ENCODE assay signal across 21 mouse cellular contexts in genomic region chr9:82075270-82075669, GRCm38 (mm10).
DNase-seq lines count a peak whose midpoint lies in the region; ATAC-seq and TF ChIP-seq lines count a peak whose summit lies in the region.
"Had no signal": no experiment of that assay in that cellular context is flagged by ENCODE, and none has a peak within 500 bp of the region (broad histone marks: within the 10 kb centered on the region; RNA-seq: fewer than 3 reads in every experiment).

No protein-coding gene starts in this region.

- no peak overlapping the region for H3K9ac ChIP-seq in lung, embryonic 14.5 days
- no peak overlapping the region for H3K9ac ChIP-seq in lung, embryonic 15.5 days
- H3K9ac ChIP-seq in lung, embryonic 16.5 days (ENCODE audit: low read length), result no peak overlapping the region

- H3K4me3 ChIP-seq in lung, embryonic 14.5 days (ENCODE audit: low read depth, low read length), result no peak overlapping the region
- no peak overlapping the region for H3K4me3 ChIP-seq in lung, embryonic 15.5 days
- no peak overlapping the region for H3K4me3 ChIP-seq in lung, embryonic 16.5 days (ENCODE audit: low read length)

- DNase-seq in lung, embryonic 14.5 days, result peak; percentile 51
- DNase-seq in lung, postnatal 10 days, result no peak
- DNase-seq in lung, adult 18-20 months, result no peak
- no peak for DNase-seq in lung, postnatal 14 days
- DNase-seq: adrenal gland, adult 2 months; adrenal gland, adult 8-10 months; adrenal gland, postnatal 10 days; adrenal gland, postnatal 14 days; adrenal gland, postnatal 25 days; adrenal gland, postnatal 36 days; B cell, adult 2 months; cerebellum, adult 11 months; cerebellum, adult 11-12 months; cerebellum, adult 18-20 months had no signal

- peak; percentile 62; the same call in 1 of the 2 replicates for ATAC-seq in lung, embryonic 14.5 days (ENCODE audit: insufficient read depth)
- ATAC-seq in lung, embryonic 15.5 days (ENCODE audit: borderline replicate concordance, extremely low read depth, low FRiP score, low TSS enrichment), result peak; percentile 64; the same call in 1 of the 2 replicates
- ATAC-seq in lung, embryonic 16.5 days (ENCODE audit: low read depth), result peak; percentile 65
- ATAC-seq: activated CD4-positive, CD25-positive, alpha-beta regulatory T cell, adult 4 months; CD4-positive, CD25-positive, alpha-beta regulatory T cell, adult 4 months; Patski had no signal

- H3K36me3 ChIP-seq in lung, embryonic 14.5 days (ENCODE audit: insufficient read depth), result no peaks in the 10 kb centered on the region
- H3K36me3 ChIP-seq in lung, embryonic 15.5 days, result no peaks in the 10 kb centered on the region
- H3K36me3 ChIP-seq in lung, embryonic 16.5 days (ENCODE audit: control insufficient read depth, insufficient read depth, low read length), result no peaks in the 10 kb centered on the region
- H3K36me3 ChIP-seq: G1E had no signal

- 56% methylated on average over 2 of the region's 2 CpGs for WGBS in lung, embryonic 14.5 days
- 53% methylated on average over 2 of the region's 2 CpGs for WGBS in lung, embryonic 15.5 days
- WGBS in lung, embryonic 16.5 days, result 52% methylated on average over 2 of the region's 2 CpGs

- no peak overlapping the region for H3K27ac ChIP-seq in lung, embryonic 14.5 days (ENCODE audit: low read depth)
- H3K27ac ChIP-seq in lung, embryonic 15.5 days, result no peak overlapping the region
- no peak overlapping the region for H3K27ac ChIP-seq in lung, embryonic 16.5 days (ENCODE audit: low read length)

- no peaks in the 10 kb centered on the region for H3K27me3 ChIP-seq in lung, embryonic 14.5 days (ENCODE audit: insufficient read depth, low read length)
- no peaks in the 10 kb centered on the region for H3K27me3 ChIP-seq in lung, embryonic 15.5 days
- H3K27me3 ChIP-seq in lung, embryonic 16.5 days (ENCODE audit: control insufficient read depth, insufficient read depth, low read depth, low read length), result no peaks in the 10 kb centered on the region
- H3K27me3 ChIP-seq: CH12.LX, Patski had no signal

- H3K4me1 ChIP-seq in lung, embryonic 14.5 days (ENCODE audit: insufficient read depth), result no peaks in the 10 kb centered on the region
- no peaks in the 10 kb centered on the region for H3K4me1 ChIP-seq in lung, embryonic 15.5 days
- H3K4me1 ChIP-seq in lung, embryonic 16.5 days (replicated peaks; ENCODE audit: control insufficient read depth, insufficient read depth, low read length), result no peaks in the 10 kb centered on the region

- H3K9me3 ChIP-seq in lung, embryonic 14.5 days (ENCODE audit: low read depth, low read length), result no peaks in the 10 kb centered on the region
- H3K9me3 ChIP-seq in lung, embryonic 15.5 days, result no peaks in the 10 kb centered on the region
- H3K9me3 ChIP-seq in lung, embryonic 16.5 days (ENCODE audit: control insufficient read depth, low read length), result no peaks in the 10 kb centered on the region
- H3K9me3 ChIP-seq: G1E had no signal

- H3K4me2 ChIP-seq in lung, embryonic 14.5 days, result no peak overlapping the region
- no peak overlapping the region for H3K4me2 ChIP-seq in lung, embryonic 15.5 days
- H3K4me2 ChIP-seq in lung, embryonic 16.5 days (ENCODE audit: low read depth, low read length), result no peak overlapping the region

- no peak for TF ChIP-seq CTCF in lung, embryonic 14.5 days (IDR thresholded peaks at IDR 0.05; ENCODE audit: low read depth)
